Mouse (Mus musculus) heart, postnatal 0 days (tissue): ENCODE results near the gene Tcf15. TPM values are rescaled to one million over a fixed set of nuclear protein-coding genes. Genes with fewer than 3 reads are reported as not detected.

ENCODE experiments used
- ATAC-seq: fragments of 200-750 bp; cut with Nextera tagmentation; 2 replicates; pipeline ENCODE4 v1.8.0; 2017; ENCODE audit warnings: low read depth, moderate number of reproducible peaks, moderate library complexity; ENCODE audit not compliant: insufficient read depth
- DNase-seq: peaks from one replicate; pipeline ENCODE4 v3.0.0-alpha.2; 2016; ENCODE audit warnings: low spot score
- H3K27ac ChIP-seq: fragments of 300-500 bp; sonication (generic); 2 replicates; pipeline ENCODE4 v1.5.1; 2014; ENCODE audit warnings: low read depth, mild to moderate bottlenecking
- H3K27me3 ChIP-seq: fragments of 300-500 bp; sonication (generic); 2 replicates; pipeline ENCODE4 v1.6.1; 2014; ENCODE audit warnings: low read length, mixed read lengths; ENCODE audit not compliant: control insufficient read depth, insufficient read depth
- H3K36me3 ChIP-seq: fragments of 300-500 bp; sonication (generic); replicated peaks from 2 replicates; pipeline ENCODE4 v1.6.1; 2014; ENCODE audit warnings: low read length, mixed read lengths; ENCODE audit not compliant: control insufficient read depth, insufficient read depth
- H3K4me1 ChIP-seq: fragments of 300-500 bp; sonication (generic); 2 replicates; pipeline ENCODE4 v1.6.1; 2014; ENCODE audit warnings: antibody characterized with exemption; ENCODE audit not compliant: control insufficient read depth, insufficient read depth
- H3K4me2 ChIP-seq: fragments of 300-500 bp; sonication (generic); 2 replicates; pipeline ENCODE4 v1.6.1; 2014; ENCODE audit warnings: low read depth, mild to moderate bottlenecking, low read length, moderate library complexity
- H3K4me3 ChIP-seq: fragments of 300-500 bp; sonication (generic); 2 replicates; pipeline ENCODE4 v1.5.1; 2014; ENCODE audit warnings: low read depth, low read length
- H3K9ac ChIP-seq: fragments of 300-500 bp; sonication (generic); replicated peaks from 2 replicates; pipeline ENCODE4 v1.6.1; 2014; ENCODE audit warnings: low read depth, low read length, mixed read lengths
- H3K9me3 ChIP-seq: fragments of 300-500 bp; sonication (generic); replicated peaks from 2 replicates; pipeline ENCODE4 v1.6.1; 2016; ENCODE audit warnings: low read length; ENCODE audit not compliant: control insufficient read depth
- CTCF ChIP-seq: IDR thresholded peaks from 2 replicates; pipeline ENCODE4 v1.5.1; 2016; ENCODE audit warnings: antibody characterized with exemption, control low read depth, low read depth
- EP300 ChIP-seq: IDR thresholded peaks from 2 replicates; pipeline ENCODE4 v1.6.1; 2016; ENCODE audit warnings: antibody characterized with exemption, low read depth
- WGBS: fragments of 180-500 bp; shearing (Covaris S2); extraction: QIAGEN DNeasy Blood & Tissue Kit; methylation state at CpG from one replicate; pipeline ENCODE4 v1.1.7; 2014; 5-methylcytosine and 5-hydroxymethylcytosine counted together
- polyA plus RNA-seq: library from polyadenylated mRNA; unstranded; fragments of >200 nt; fragmentation: Nextera tagmentation; extraction: Ambion mirVana; gene quantifications from 2 replicates; pipeline ENCODE4 v1.2.1, GENCODE M21; 2015
- total RNA-seq: library from RNA; depleted of rRNA; stranded (reverse); fragments of >200 nt; gene quantifications from 2 replicates; pipeline ENCODE4 v1.2.3, GENCODE M21; 2014; ENCODE audit warnings: low replicate concordance

Gene Tcf15
- total and polyA plus RNA-seq, 2 experiments from 2014 or later: 23.0 to 36.8 TPM

- Histone ChIP-seq H3K27me3 (no peaks in the 10 kb centered on the region; the same call in 1 of the 2 replicates), H3K9ac (no peak overlapping the region), H3K9me3 (peaks cover 4% of the 10 kb centered on the region; the same call in 1 of the 2 replicates), H3K4me3 (no peak overlapping the region), H3K27ac (no peak overlapping the region), H3K4me1 (peaks cover 7% of the 10 kb centered on the region; the same call in 1 of the 2 replicates), H3K4me2 (no peak overlapping the region), H3K36me3 (no peaks in the 10 kb centered on the region)
- no peak for DNase-seq
- WGBS: 96% methylated on average over 10 of the region's 10 CpGs
- TF ChIP-seq EP300: no peak
- no peak for TF ChIP-seq CTCF
- ATAC-seq: no peak
These were observed 36.8 kb upstream of the Tcf15 start for GRCm38 (mm10) chr2:152106597-152106996.

GRCm38 (mm10) chr2:152108702-152109101 is 34.7 kb upstream of the Tcf15 start:
- peaks cover 7% of the 10 kb centered on the region; the same call in 1 of the 2 replicates for H3K4me1 ChIP-seq
- TF ChIP-seq EP300 (no peak), CTCF (no peak)
- no peak overlapping the region for H3K27ac ChIP-seq
- H3K9me3 ChIP-seq: peaks cover 4% of the 10 kb centered on the region; the same call in 1 of the 2 replicates
- no peak overlapping the region for H3K4me3 ChIP-seq
- no peak overlapping the region for H3K9ac ChIP-seq
- no peaks in the 10 kb centered on the region for H3K27me3 ChIP-seq
- DNase-seq (no peak), ATAC-seq (no peak)
- H3K4me2 ChIP-seq: no peak overlapping the region
- 50% methylated on average over 7 of the region's 7 CpGs for WGBS
- no peaks in the 10 kb centered on the region for H3K36me3 ChIP-seq

- 82% methylated on average over 5 of the region's 5 CpGs for WGBS
These were observed 34.0 kb upstream of the Tcf15 start for GRCm38 (mm10) chr2:152109386-152109785.

GRCm38 (mm10) chr2:152111311-152111710 is 32.0 kb upstream of the Tcf15 start:
- ATAC-seq (no peak), DNase-seq (no peak)
- Histone ChIP-seq H3K36me3 (no peaks in the 10 kb centered on the region), H3K4me3 (no peak overlapping the region), H3K9me3 (peaks cover 4% of the 10 kb centered on the region; the same call in 1 of the 2 replicates), H3K4me2 (no peak overlapping the region), H3K27ac (no peak overlapping the region), H3K4me1 (0 out of 2 replicates have a peak, but pooled peaks cover under 1% of the 10 kb centered on the region), H3K9ac (no peak overlapping the region), H3K27me3 (peaks cover 14% of the 10 kb centered on the region; the same call in 1 of the 2 replicates)
- no peak for TF ChIP-seq CTCF
- TF ChIP-seq EP300: no peak
- WGBS: 16% methylated on average over 2 of the region's 2 CpGs

More at GRCm38 (mm10) chr2:152109386-152109785, 34.0 kb upstream of the Tcf15 start:
- peaks cover 5% of the 10 kb centered on the region; the same call in 1 of the 2 replicates for H3K27me3 ChIP-seq
- no peak for TF ChIP-seq EP300
- no peak for TF ChIP-seq CTCF
- ATAC-seq (no peak), DNase-seq (no peak)
- no peaks in the 10 kb centered on the region for H3K36me3 ChIP-seq
- no peak overlapping the region for H3K9ac ChIP-seq
- H3K4me3 ChIP-seq: no peak overlapping the region
- H3K9me3 ChIP-seq: peaks cover 4% of the 10 kb centered on the region; the same call in 1 of the 2 replicates
- H3K4me2 ChIP-seq: no peak overlapping the region
- H3K4me1 ChIP-seq: peaks cover 7% of the 10 kb centered on the region; the same call in 1 of the 2 replicates
- H3K27ac ChIP-seq: no peak overlapping the region

- DNase-seq: peak; percentile 86
- Histone ChIP-seq H3K4me1 (no peaks in the 10 kb centered on the region), H3K27me3 (peaks cover 14% of the 10 kb centered on the region; the same call in 1 of the 2 replicates), H3K27ac (no peak overlapping the region), H3K4me2 (no peak overlapping the region), H3K4me3 (no peak overlapping the region), H3K36me3 (no peaks in the 10 kb centered on the region), H3K9ac (no peak overlapping the region), H3K9me3 (peaks cover 4% of the 10 kb centered on the region; the same call in 1 of the 2 replicates)
- 9% methylated on average over 7 of the region's 7 CpGs for WGBS
- TF ChIP-seq EP300 (no peak), CTCF (peak; percentile 100)
- ATAC-seq: peak; percentile 83
These were observed 31.4 kb upstream of the Tcf15 start for GRCm38 (mm10) chr2:152111920-152112319.

GRCm38 (mm10) chr2:152112490-152112889 is 30.9 kb upstream of the Tcf15 start:
- no peak overlapping the region for H3K4me2 ChIP-seq
- DNase-seq (no peak), ATAC-seq (no peak)
- H3K4me1 ChIP-seq: no peaks in the 10 kb centered on the region
- 83% methylated on average over 5 of the region's 5 CpGs for WGBS
- TF ChIP-seq CTCF (no peak), EP300 (no peak)
- H3K9me3 ChIP-seq: peaks cover 1% of the 10 kb centered on the region; the same call in 1 of the 2 replicates
- H3K27ac ChIP-seq: no peak overlapping the region
- H3K27me3 ChIP-seq: peaks cover 14% of the 10 kb centered on the region
- no peaks in the 10 kb centered on the region for H3K36me3 ChIP-seq
- H3K9ac ChIP-seq: no peak overlapping the region
- H3K4me3 ChIP-seq: no peak overlapping the region
